Mouse (Mus musculus) spleen, adult 2 months (tissue): ENCODE data around the gene Prpf4. TPM values are rescaled to one million over a fixed set of nuclear protein-coding genes. Genes with fewer than 3 reads are reported as not detected.

ENCODE experiments used
- DNase-seq, 2 experiments: peaks; one replicate each; pipeline versions ENCODE4 v3.0.0 to v3.0.0-alpha.2; 2012 to 2021; ENCODE audit warnings: low spot score in 2 of 2, low read depth in 1 of 2
- H3K27ac ChIP-seq: fragments of 200-500 bp; 2 replicates; pipeline ENCODE4 v1.5.1; 2012; ENCODE audit warnings: low read length, inconsistent platforms; ENCODE audit not compliant: insufficient read depth
- H3K27me3 ChIP-seq: fragments of 200-500 bp; 2 replicates; pipeline ENCODE4 v1.6.1; 2012; ENCODE audit warnings: mild to moderate bottlenecking, moderate library complexity, low read length, inconsistent platforms; ENCODE audit not compliant: control insufficient read depth, insufficient read depth
- H3K36me3 ChIP-seq: fragments of 200-500 bp; 2 replicates; pipeline ENCODE4 v1.6.1; 2012; ENCODE audit warnings: mild to moderate bottlenecking, low read length, inconsistent platforms; ENCODE audit not compliant: control insufficient read depth, insufficient read depth
- H3K4me1 ChIP-seq: fragments of 200-500 bp; 2 replicates; pipeline ENCODE4 v1.6.1; 2011; ENCODE audit warnings: inconsistent platforms; ENCODE audit not compliant: control insufficient read depth, insufficient read depth, insufficient read length
- H3K4me3 ChIP-seq: fragments of 200-500 bp; 2 replicates; pipeline ENCODE4 v1.5.1; 2011; ENCODE audit warnings: mild to moderate bottlenecking, inconsistent platforms; ENCODE audit not compliant: insufficient read depth, insufficient read length; ENCODE audit errors: extremely low read depth
- CTCF ChIP-seq: fragments of 200-500 bp; IDR thresholded peaks from 2 replicates; pipeline ENCODE4 v1.5.1; 2011; ENCODE audit warnings: mild to moderate bottlenecking, inconsistent platforms; ENCODE audit not compliant: insufficient read depth, insufficient read length, insufficient replicate concordance; ENCODE audit errors: extremely low read depth
- POLR2A ChIP-seq: fragments of 200-500 bp; IDR thresholded peaks from 2 replicates; pipeline ENCODE4 v1.6.1; 2011; ENCODE audit warnings: low read depth, low read length, inconsistent platforms
- WGBS: fragments of 180-500 bp; shearing (Covaris S2); methylation state at CpG from one replicate; pipeline ENCODE4 v1.1.7; 2018; 5-methylcytosine and 5-hydroxymethylcytosine counted together
- polyA plus RNA-seq: library from polyadenylated mRNA; depleted of rRNA; stranded (reverse); fragments of >200 nt; gene quantifications from 2 replicates; pipeline ENCODE4 v1.2.3, GENCODE M21; 2012; rRNA removed

Prpf4 gene
- polyA plus RNA-seq, 1 experiment, result 9.4 TPM

- TF ChIP-seq POLR2A (no peak), CTCF (no peak)
- DNase-seq, result no peak
- H3K27ac ChIP-seq, result no peak overlapping the region
- peaks cover 7% of the 10 kb centered on the region for H3K4me1 ChIP-seq
- no peaks in the 10 kb centered on the region for H3K36me3 ChIP-seq
- WGBS, result 62% methylated on average over 2 of the region's 2 CpGs
- no peak overlapping the region for H3K4me3 ChIP-seq
- no peaks in the 10 kb centered on the region for H3K27me3 ChIP-seq
These were observed 66.5 kb downstream of the Prpf4 start for GRCm38 (mm10) chr4:62475131-62475530.

- 55% methylated on average over 6 of the region's 6 CpGs for WGBS
- Histone ChIP-seq H3K4me1 (peaks cover 12% of the 10 kb centered on the region), H3K4me3 (no peak overlapping the region), H3K27me3 (no peaks in the 10 kb centered on the region), H3K27ac (no peak overlapping the region), H3K36me3 (no peaks in the 10 kb centered on the region)
- no peak for DNase-seq
- no peak for TF ChIP-seq POLR2A
- TF ChIP-seq CTCF, result no peak
These were observed 67.2 kb downstream of the Prpf4 start for GRCm38 (mm10) chr4:62475793-62476192.

Other genes with a start within 250 kb of the Prpf4 start
- 0.07 and 0.11 TPM in 2 replicates for gene Zfp37, start 177.8 kb upstream of the Prpf4 start, polyA plus RNA-seq
- 12.4 and 14.0 TPM in 2 replicates for gene Slc31a2, start 146.2 kb upstream of the Prpf4 start, polyA plus RNA-seq
- gene Fkbp15, start 48.2 kb upstream of the Prpf4 start, polyA plus RNA-seq, result 32.2 TPM in 2 replicates
- 5.0 and 5.4 TPM in 2 replicates for gene Slc31a1, start 48.1 kb upstream of the Prpf4 start, polyA plus RNA-seq
- 14.1 and 14.7 TPM in 2 replicates for gene Cdc26, start 155 bp upstream of the Prpf4 start, polyA plus RNA-seq
- gene Rnf183, start 26.5 kb downstream of the Prpf4 start, polyA plus RNA-seq, result not detected in 2 replicates
- gene Wdr31, start 62.1 kb downstream of the Prpf4 start, polyA plus RNA-seq, result 0.26 and 0.51 TPM in 2 replicates
- 2.1 and 3.2 TPM in 2 replicates for gene Bspry, start 71.3 kb downstream of the Prpf4 start, polyA plus RNA-seq
- 1.9 and 2.3 TPM in 2 replicates for gene Hdhd3, start 94.7 kb downstream of the Prpf4 start, polyA plus RNA-seq
- gene Alad, start 111.1 kb downstream of the Prpf4 start, polyA plus RNA-seq, result 128 and 180 TPM in 2 replicates
- 6.1 and 8.4 TPM in 2 replicates for gene Pole3, start 116.3 kb downstream of the Prpf4 start, polyA plus RNA-seq
- gene 4933430I17Rik, start 116.6 kb downstream of the Prpf4 start, polyA plus RNA-seq, result 0.11 TPM in 1 of 2 replicates, not detected in the other
- gene Rgs3, start 151.1 kb downstream of the Prpf4 start, polyA plus RNA-seq, result 51.7 and 57.5 TPM in 2 replicates